Mouse (Mus musculus): Measurements from ENCODE around the gene Tshz2.

Gene Tshz2

GRCm38 (mm10) chr2:170022953-170023352 is 390.1 kb downstream of the Tshz2 start:
- no peak for DNase-seq

GRCm38 (mm10) chr2:170023741-170024140 is 390.9 kb downstream of the Tshz2 start:
- DNase-seq: no peak

DNA sequence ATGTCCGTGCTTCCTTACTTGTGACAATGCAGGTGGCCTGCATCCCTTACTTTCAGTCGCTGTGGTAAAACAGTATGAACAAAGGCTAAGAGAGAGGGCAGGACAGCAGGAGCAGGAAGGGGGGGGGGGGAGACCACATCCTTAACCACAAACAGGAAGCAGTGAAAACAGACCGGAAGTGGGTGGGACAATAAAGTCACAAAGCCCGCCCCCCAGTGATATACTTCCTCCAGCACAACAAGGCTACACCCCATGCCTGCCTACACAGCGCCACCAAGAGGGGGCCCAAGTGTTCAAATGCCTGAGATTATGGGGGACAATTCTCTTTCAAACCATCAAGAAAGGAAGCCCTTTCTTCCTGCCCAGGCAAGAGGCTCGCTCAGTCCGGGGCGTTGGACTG is 392.1 kb downstream of the Tshz2 start:
- no peak for DNase-seq

DNA sequence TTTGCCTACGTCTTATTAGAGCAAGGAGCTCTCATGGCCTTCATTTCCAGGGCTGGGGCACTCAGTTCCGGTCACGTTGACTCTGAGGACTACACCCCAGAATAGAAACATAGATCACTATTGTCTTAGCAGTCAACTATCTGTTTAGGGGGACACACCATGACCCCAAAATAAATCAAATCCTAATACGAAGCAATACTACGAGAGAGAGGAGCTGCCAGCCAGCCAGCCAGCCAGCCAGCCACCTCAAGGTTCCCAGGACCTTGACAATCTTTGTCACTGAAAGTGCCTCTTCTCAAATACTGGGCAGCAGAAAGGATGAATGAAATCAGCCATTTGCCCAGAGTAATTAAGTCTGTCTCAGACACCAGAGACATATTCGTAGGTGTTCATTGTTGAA is 393.1 kb downstream of the Tshz2 start:
- no peak for DNase-seq

- no peak for DNase-seq
These were observed 395.0 kb downstream of the Tshz2 start for GRCm38 (mm10) chr2:170027837-170028236.

GRCm38 (mm10) chr2:170028488-170029303 is 395.9 kb downstream of the Tshz2 start:
- DNase-seq: no peak

DNA sequence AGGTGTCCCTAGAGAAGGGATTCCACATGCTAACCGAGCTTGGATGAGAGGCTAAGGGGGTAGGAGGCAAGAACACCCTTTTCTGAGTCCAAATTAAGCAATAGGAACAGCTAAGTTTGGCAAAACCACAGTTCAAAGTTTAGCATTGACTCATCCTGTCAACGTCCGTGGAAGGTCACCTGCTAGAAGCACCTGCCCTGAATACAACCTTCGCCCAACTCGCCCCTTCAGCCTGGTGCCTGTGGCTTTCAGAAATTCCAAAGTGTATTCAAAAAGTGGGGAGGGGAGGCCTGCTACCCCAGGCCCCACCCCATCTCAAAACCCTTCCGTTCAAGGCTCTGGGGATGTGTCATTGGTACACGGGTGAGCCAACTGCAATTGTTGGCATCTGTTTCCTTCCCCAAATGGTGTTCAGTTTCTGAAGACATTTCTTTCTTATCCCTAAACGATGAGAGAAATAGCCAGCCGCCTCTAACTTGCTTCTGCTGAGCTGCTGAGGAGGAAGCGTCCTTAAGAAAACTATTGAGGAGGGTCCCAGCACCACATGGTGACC is 396.6 kb downstream of the Tshz2 start:
- DNase-seq: no peak

DNA sequence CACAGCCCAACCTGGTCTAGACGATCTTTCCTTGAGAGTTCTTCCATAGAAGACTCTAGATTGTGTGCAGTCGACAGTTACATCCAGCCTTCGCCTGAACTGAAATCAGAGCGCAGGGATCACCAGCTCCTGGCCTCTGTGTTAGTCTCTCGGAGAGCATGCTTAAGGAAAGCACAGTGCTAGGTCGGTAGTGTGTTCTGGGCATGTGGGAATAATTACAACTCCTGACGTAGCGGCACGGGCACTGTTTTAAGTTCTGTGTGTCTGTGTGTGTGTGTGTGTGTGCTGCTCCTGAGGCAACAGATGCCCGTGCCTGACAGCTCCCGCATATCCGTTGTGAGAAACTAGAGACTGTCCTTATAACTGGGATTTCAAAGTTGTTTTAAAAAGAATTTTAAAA is 398.4 kb downstream of the Tshz2 start:
- no peak for DNase-seq

DNA sequence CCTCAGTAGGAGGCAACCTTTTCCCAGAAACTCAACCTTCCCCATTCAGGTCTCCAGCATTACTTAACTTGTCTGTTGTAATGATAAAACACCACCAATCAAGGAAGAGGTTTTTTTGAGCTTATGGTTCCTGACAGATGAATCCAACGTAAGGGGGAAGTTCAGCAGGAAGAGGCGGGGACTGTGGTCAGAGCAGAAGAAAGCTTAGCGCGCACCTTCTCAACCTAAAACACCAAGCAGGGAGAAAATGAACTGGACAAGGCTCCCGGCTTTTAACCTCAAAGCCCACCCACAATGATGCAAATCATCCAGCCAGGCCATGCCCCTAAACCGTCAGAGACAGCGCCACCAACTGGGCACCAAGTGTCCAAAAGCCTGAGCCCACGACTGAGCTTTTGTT is 399.1 kb downstream of the Tshz2 start:
- DNase-seq: no peak

DNA sequence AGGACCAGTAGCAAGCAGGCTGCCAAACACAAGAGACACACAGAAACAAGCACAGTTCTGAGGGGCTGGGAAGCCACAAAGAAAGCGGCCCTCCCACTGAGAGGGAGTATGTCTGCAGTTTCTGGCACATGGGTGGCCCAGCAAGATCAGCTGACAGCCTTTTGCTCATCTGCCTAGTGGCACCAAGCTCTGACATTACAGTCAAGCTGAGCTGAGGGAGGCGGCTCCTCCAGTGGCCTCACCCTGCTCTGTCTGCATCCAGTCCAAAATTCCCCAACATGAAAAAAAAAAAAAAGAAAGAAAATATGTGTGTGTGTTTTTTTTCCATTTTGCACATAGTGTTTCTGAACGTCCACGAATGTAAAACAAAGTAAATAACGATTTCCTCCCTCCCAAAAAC is 400.4 kb downstream of the Tshz2 start:
- DNase-seq: no peak

DNA sequence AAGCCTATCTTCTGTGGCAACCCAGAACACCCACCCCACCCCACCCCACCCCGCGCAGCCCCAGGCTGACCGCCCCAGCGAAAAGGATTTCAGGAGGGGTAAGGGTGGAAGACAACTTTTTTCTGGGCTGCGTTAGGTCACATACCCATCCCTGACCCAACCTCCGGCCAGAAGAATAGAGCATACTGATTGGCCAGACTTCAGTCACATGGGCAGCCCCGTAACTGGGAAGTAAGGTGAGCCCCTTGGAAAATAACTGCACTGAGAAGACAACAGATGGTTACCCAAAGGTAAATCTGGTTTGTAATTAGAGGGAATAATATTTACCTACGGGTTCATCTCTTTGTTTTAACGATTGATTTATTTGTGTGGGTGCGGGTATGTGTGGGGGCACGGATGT is 402.0 kb downstream of the Tshz2 start:
- no peak for DNase-seq

- DNase-seq: no peak
These were observed 404.0 kb downstream of the Tshz2 start for GRCm38 (mm10) chr2:170036791-170037241.

GRCm38 (mm10) chr2:170037346-170037745 is 404.5 kb downstream of the Tshz2 start:
- DNase-seq: no peak

GRCm38 (mm10) chr2:170039772-170040171 is 407.0 kb downstream of the Tshz2 start:
- DNase-seq: no peak

GRCm38 (mm10) chr2:170041101-170041500 is 408.3 kb downstream of the Tshz2 start:
- no peak for DNase-seq

DNA sequence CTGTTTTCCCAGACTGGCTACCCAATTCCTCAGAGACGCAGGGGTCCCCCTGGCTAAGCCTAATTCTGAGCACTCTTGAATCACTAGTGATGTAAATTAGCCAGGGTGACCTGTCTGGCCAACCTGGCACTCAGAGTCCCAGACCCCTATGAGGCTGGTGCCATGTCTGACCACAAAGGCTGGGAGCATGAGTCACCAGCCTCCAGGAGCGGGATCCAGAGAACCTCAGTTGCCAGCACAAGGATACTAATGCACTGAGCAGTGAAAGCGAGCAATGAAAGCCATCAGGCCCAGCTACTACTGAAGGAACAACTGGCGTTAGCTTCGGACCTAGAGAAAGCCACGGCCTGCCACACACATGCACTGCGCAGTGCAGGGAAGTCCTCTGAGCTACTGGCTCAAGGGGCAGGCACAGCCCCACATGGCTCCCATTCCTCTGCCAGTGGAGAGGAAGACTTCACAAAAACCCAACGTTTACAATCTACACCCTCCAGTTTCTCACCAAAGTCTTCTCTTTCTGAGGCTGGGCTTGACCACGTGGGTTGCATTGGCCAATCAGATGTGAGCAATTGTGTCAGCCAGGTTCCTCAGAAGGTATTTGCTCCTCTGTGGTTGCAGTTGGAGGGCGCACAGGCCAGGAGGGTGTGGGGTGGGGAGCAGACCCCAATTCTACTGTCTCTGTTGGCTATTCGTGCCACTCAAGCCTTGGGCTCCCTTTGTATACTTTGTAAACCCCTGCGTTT is 409.8 kb downstream of the Tshz2 start:
- no peak for DNase-seq

DNA sequence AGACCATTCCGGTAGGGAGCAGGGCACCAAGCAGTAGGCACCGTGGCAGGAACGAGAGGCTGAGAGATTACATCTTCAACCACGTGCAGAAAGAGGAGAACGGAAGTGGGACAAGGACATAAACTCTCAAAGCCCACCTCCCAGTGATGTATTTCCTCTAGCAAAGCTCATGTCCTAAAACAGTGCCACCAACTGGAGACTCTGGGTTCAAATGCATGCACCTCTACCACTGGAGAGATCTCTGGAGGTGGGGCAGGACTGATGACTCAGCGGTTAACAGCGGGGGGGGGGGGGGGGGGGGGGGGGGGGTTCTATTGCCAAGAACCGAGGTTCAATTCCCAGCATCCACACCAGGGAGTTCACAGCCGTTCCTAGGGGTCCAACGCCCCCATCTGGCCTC is 410.5 kb downstream of the Tshz2 start:
- no peak for DNase-seq

- no peak for DNase-seq
These were observed 413.1 kb downstream of the Tshz2 start for GRCm38 (mm10) chr2:170045896-170046295.

GRCm38 (mm10) chr2:170046371-170047145 is 413.7 kb downstream of the Tshz2 start:
- no peak for DNase-seq

GRCm38 (mm10) chr2:170048831-170049230 is 416.0 kb downstream of the Tshz2 start:
- DNase-seq: no peak

DNA sequence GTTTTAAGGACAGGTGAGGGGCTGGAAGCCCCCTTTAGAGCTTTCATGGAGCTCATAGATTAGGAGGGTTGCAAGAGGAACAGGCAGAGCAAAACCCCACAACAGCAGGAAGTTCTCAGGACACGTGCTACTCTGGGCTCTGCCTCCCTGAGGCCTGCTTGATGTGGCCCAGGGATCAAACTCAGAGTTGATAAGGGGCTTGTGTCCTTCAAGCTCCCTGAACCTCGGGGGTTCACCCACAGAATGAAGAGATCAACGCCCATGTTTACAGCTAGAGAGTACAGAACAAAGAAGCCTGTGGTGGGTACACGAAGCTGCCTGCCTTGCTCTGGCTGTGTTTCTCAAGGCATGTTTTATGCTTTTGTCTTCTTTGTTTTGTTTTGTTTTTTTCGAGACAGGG is 417.8 kb downstream of the Tshz2 start:
- no peak for DNase-seq

- DNase-seq: no peak
These were observed 418.6 kb downstream of the Tshz2 start for GRCm38 (mm10) chr2:170051441-170051840.

DNA sequence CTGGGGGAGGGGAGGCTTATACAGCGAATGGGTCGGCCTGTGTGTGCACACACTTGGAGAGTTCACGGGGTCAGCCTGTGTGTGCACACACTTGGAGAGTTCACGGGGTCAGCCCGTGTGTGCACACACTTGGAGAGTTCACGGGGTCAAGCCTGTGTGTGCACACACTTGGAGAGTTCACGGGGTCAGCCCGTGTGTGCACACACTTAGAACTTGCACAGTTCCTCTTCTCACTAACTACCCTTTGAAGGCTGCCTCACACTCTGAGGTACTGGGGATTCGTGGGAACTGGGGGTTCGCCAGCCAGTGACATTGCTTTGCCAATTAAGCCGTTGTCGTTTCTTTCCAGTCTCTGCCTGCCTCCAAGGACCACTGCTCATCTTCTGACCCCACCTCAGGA is 422.1 kb downstream of the Tshz2 start:
- DNase-seq: no peak

Data from embryo, embryonic 11 days (tissue).